Mouse (Mus musculus) myocyte (in vitro differentiated cells): Measurements from ENCODE around the gene Prnp. TPM values are rescaled to one million over a fixed set of nuclear protein-coding genes. Genes with fewer than 3 reads are reported as not detected.

Experiments
- H3K27me3 ChIP-seq: one replicate; pipeline ENCODE4 v1.6.1; 2011; ENCODE audit not compliant: control insufficient read depth, insufficient read depth, insufficient read length
- H3K36me3 ChIP-seq: one replicate; pipeline ENCODE4 v1.6.1; 2011; ENCODE audit not compliant: control insufficient read depth, insufficient read depth
- H3K4me2 ChIP-seq: one replicate; pipeline ENCODE4 v1.6.1; 2011; ENCODE audit warnings: low read depth, control low read depth
- H3K4me3 ChIP-seq: one replicate; pipeline ENCODE4 v1.5.1; 2011; ENCODE audit warnings: mild to moderate bottlenecking, control low read depth, moderate library complexity
- H3K79me2 ChIP-seq: one replicate; pipeline ENCODE4 v1.6.1; 2011; ENCODE audit not compliant: control insufficient read depth, insufficient read depth
- H3ac ChIP-seq: one replicate; pipeline ENCODE4 v1.6.1; 2011; ENCODE audit not compliant: control insufficient read depth, insufficient read length
- CEBPB ChIP-seq: IDR thresholded peaks from 2 replicates; pipeline ENCODE4 v1.6.1; 2011; ENCODE audit warnings: mild to moderate bottlenecking, moderate library complexity; ENCODE audit not compliant: poor library complexity, insufficient read depth, severe bottlenecking
- E2F4 ChIP-seq: IDR thresholded peaks from one replicate; pipeline ENCODE4 v1.6.1; 2011; ENCODE audit warnings: mild to moderate bottlenecking, control low read depth, moderate library complexity; ENCODE audit not compliant: insufficient read depth
- MYOD1 ChIP-seq, 3 experiments: IDR thresholded peaks; one replicate each; pipeline ENCODE4 v1.6.1; 2011; ENCODE audit warnings: control low read depth in 2 of 3, low read depth in 2 of 3, mild to moderate bottlenecking in 2 of 3, moderate library complexity in 1 of 3; ENCODE audit not compliant: insufficient read length in 2 of 3, control insufficient read depth in 1 of 3
- MYOG ChIP-seq, 3 experiments: IDR thresholded peaks; one replicate each; pipeline ENCODE4 v1.6.1; 2011; ENCODE audit warnings: control low read depth in 2 of 3, low read depth in 2 of 3, mild to moderate bottlenecking in 2 of 3; ENCODE audit not compliant: insufficient read length in 2 of 3, control insufficient read depth in 1 of 3, insufficient read depth in 1 of 3
- POLR2A ChIP-seq: IDR thresholded peaks from one replicate; pipeline ENCODE4 v1.6.1; 2011; ENCODE audit warnings: low read depth, mild to moderate bottlenecking, control low read depth, moderate library complexity; ENCODE audit not compliant: insufficient read length
- POLR2AphosphoS2 ChIP-seq: IDR thresholded peaks from one replicate; pipeline ENCODE4 v1.6.1; 2011; ENCODE audit warnings: low read depth, control low read depth; ENCODE audit not compliant: insufficient read length
- REST ChIP-seq: IDR thresholded peaks from one replicate; pipeline ENCODE4 v1.6.1; 2011; ENCODE audit warnings: mild to moderate bottlenecking, control low read depth, moderate library complexity; ENCODE audit not compliant: insufficient read depth, insufficient read length
- SRF ChIP-seq: IDR thresholded peaks from one replicate; pipeline ENCODE4 v1.6.1; 2011; ENCODE audit warnings: low read depth; ENCODE audit not compliant: control insufficient read depth, insufficient read length
- TCF12 ChIP-seq: IDR thresholded peaks from one replicate; pipeline ENCODE4 v1.6.1; 2011; ENCODE audit warnings: mild to moderate bottlenecking, control low read depth; ENCODE audit not compliant: poor library complexity, insufficient read depth, severe bottlenecking
- TCF3 ChIP-seq: IDR thresholded peaks from one replicate; pipeline ENCODE4 v1.6.1; 2011; ENCODE audit warnings: low read depth, control low read depth; ENCODE audit not compliant: insufficient read length
- USF1 ChIP-seq: IDR thresholded peaks from one replicate; pipeline ENCODE4 v1.6.1; 2011; ENCODE audit warnings: low read depth, mild to moderate bottlenecking, control low read depth, moderate library complexity
- polyA plus RNA-seq: library from polyadenylated mRNA; unstranded; fragments of >200 nt; fragmentation: generic; extraction: Trizol; gene quantifications from one replicate; pipeline ENCODE4 v1.2.1, GENCODE M21; 2012; ENCODE audit warnings: missing spikeins

Prnp gene
- polyA plus RNA-seq, 1 experiment = 133 TPM

DNA sequence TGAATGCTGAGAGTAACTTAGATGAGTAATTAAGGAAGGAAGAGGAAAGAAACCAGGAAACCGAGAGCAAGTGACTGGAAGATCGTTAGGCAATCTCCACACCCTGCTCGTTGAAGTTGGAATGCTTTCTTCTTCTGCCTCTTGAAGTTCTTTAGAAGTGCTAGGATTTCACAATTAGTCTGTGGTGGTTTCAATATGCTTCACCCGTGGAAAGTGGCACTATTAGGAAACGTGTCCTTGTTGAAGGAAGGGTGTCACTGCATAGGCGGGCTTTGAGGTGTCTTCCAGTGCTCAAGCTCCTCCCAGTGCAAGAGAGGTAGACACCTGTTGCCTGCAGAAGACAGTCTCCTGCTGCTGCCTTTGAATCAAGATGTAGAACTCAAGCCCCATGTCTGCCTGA, 4.0 kb upstream of the Prnp start:
- H3K4me3 ChIP-seq = no peak overlapping the region
- no peak overlapping the region for H3K4me2 ChIP-seq
- H3K79me2 ChIP-seq = peaks cover 9% of the 10 kb centered on the region
- H3K36me3 ChIP-seq = no peaks in the 10 kb centered on the region
- TF ChIP-seq CEBPB (no peak), TCF3 (no peak), POLR2A (no peak), MYOG (IDR thresholded peaks at IDR 0.05; ENCODE audit: control insufficient read depth in 1 of 3, insufficient read depth in 1 of 3, insufficient read length in 2 of 3, low read depth in 2 of 3) (no peak), TCF12 (no peak), POLR2AphosphoS2 (no peak), MYOD1 (IDR thresholded peaks at IDR 0.05; ENCODE audit: control insufficient read depth in 1 of 3, insufficient read length in 2 of 3, low read depth in 2 of 3) (no peak), USF1 (no peak), E2F4 (no peak), REST (no peak), SRF (no peak)
- no peaks in the 10 kb centered on the region for H3K27me3 ChIP-seq
- no peak overlapping the region for H3ac ChIP-seq

DNA sequence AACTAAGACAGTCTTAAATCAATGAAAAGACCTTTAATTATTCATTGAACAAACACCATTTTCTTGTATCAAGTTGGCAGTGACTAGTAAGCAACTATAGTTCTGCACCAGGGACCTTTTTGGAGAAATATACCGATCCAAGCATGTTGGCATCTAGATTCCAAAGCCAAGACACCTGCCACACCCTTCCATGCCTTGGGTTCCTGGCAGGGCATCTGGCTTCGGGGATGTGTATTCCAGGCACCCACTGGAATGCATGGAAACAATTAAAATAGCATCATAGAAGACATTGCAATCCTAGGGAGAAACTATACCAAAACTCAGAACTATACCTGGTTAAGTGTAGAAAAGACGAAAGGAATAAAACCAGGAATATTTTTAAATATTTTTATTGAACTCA, 3.5 kb upstream of the Prnp start:
- H3ac ChIP-seq = no peak overlapping the region
- H3K4me3 ChIP-seq = no peak overlapping the region
- TF ChIP-seq USF1 (no peak), SRF (no peak), MYOG (IDR thresholded peaks at IDR 0.05; ENCODE audit: control insufficient read depth in 1 of 3, insufficient read depth in 1 of 3, insufficient read length in 2 of 3, low read depth in 2 of 3) (peak in 1 of 3 experiments; percentile 78), TCF3 (no peak), REST (no peak), POLR2AphosphoS2 (no peak), TCF12 (peak; percentile 6), MYOD1 (IDR thresholded peaks at IDR 0.05; ENCODE audit: control insufficient read depth in 1 of 3, insufficient read length in 2 of 3, low read depth in 2 of 3) (peak in 2 of 3 experiments; percentile 32 to 47), E2F4 (no peak), POLR2A (no peak)
- no peaks in the 10 kb centered on the region for H3K36me3 ChIP-seq
- H3K4me2 ChIP-seq = no peak overlapping the region
- peaks cover 14% of the 10 kb centered on the region for H3K79me2 ChIP-seq
- no peaks in the 10 kb centered on the region for H3K27me3 ChIP-seq

DNA sequence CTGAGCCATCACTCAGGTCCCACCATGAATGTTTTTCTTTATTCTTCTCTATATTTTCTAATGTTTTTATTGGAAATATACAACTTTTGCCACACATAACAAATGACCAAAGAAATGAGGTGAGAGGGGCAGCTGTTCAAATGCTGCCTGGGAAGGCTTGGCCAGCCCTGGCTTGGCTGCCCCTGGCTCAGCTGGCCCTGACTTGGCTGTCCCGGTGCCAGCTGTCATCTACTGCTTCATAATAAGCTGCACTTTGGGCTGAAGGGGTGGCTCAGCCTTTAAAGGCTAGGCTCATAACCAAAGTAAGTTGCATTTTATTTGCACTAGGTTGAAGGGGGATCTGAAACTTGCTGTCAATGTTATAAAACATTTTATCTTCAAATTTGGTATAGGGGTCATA, 2.9 kb upstream of the Prnp start:
- H3K4me3 ChIP-seq = no peak overlapping the region
- TF ChIP-seq TCF12 = no peak
- peak in 2 of 3 experiments; percentile 74 to 90 for TF ChIP-seq MYOD1 (IDR thresholded peaks at IDR 0.05; ENCODE audit: control insufficient read depth in 1 of 3, insufficient read length in 2 of 3, low read depth in 2 of 3)
- peak; percentile 62 for TF ChIP-seq TCF3
- no peak for TF ChIP-seq POLR2AphosphoS2
- no peak for TF ChIP-seq POLR2A
- peak; percentile 86 to 96 (median 87) for TF ChIP-seq MYOG (IDR thresholded peaks at IDR 0.05; ENCODE audit: control insufficient read depth in 1 of 3, insufficient read depth in 1 of 3, insufficient read length in 2 of 3, low read depth in 2 of 3)
- peaks cover 20% of the 10 kb centered on the region for H3K79me2 ChIP-seq
- no peak overlapping the region for H3K4me2 ChIP-seq
- no peak overlapping the region for H3ac ChIP-seq
- H3K36me3 ChIP-seq = no peaks in the 10 kb centered on the region
- no peaks in the 10 kb centered on the region for H3K27me3 ChIP-seq

DNA sequence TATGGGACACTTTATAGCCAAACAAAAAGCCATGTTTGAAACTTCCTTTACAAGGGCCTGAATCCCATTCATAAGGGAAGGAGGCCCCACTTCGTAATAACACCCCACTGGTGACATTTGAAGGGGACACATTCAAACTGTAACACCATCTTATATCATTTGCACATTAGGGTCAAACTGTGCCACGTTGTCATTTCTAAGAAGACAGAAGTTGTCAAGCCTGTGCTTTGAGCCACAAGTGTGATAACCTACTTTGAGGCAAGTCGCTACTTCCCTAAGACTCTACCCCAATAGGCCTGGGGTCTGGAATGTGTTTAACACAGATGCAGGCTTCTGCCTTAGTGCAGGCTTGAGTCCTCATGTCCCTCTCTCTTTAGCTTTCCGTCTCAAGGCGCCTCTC, 2.4 kb upstream of the Prnp start:
- H3K4me3 ChIP-seq = no peak overlapping the region
- TF ChIP-seq POLR2AphosphoS2 = no peak
- no peak for TF ChIP-seq USF1
- no peak for TF ChIP-seq MYOD1 (IDR thresholded peaks at IDR 0.05; ENCODE audit: control insufficient read depth in 1 of 3, insufficient read length in 2 of 3, low read depth in 2 of 3)
- no peak for TF ChIP-seq REST
- no peak for TF ChIP-seq MYOG (IDR thresholded peaks at IDR 0.05; ENCODE audit: control insufficient read depth in 1 of 3, insufficient read depth in 1 of 3, insufficient read length in 2 of 3, low read depth in 2 of 3)
- no peak for TF ChIP-seq TCF3
- H3K4me2 ChIP-seq = no peak overlapping the region
- H3ac ChIP-seq = no peak overlapping the region
- no peaks in the 10 kb centered on the region for H3K36me3 ChIP-seq
- H3K27me3 ChIP-seq = no peaks in the 10 kb centered on the region
- peaks cover 24% of the 10 kb centered on the region for H3K79me2 ChIP-seq

DNA sequence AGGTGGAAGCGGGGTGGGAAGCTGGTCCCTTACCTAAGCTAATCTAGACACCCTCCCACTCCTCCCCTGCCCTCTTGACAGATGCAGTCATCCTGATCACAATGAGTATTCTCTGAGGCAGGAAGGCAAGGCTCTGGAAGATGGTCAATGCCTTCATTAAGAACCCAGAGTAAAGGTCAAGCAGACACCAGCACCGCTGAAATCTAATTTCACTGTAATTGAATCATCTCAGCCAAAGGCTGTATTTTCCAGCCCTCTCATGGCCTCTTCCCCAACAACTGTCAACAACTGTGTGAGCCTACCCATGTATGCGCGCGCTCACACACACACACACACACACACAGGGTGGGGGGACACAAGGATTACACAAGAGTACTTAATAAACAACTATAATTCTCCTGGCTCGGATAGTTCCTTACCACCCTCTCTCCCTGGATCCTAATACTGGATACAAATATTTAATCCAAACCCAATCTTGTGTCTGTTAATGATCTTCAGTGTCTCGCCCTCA, 1.3 kb upstream of the Prnp start:
- H3K4me3 ChIP-seq = no peak overlapping the region
- H3K4me2 ChIP-seq = no peak overlapping the region
- H3K27me3 ChIP-seq = no peaks in the 10 kb centered on the region
- TF ChIP-seq TCF12 = no peak
- no peak for TF ChIP-seq USF1
- TF ChIP-seq E2F4 = no peak
- no peak for TF ChIP-seq SRF
- TF ChIP-seq MYOD1 (IDR thresholded peaks at IDR 0.05; ENCODE audit: control insufficient read depth in 1 of 3, insufficient read length in 2 of 3, low read depth in 2 of 3) = no peak
- no peak for TF ChIP-seq POLR2A
- H3K36me3 ChIP-seq = peaks cover 9% of the 10 kb centered on the region
- H3K79me2 ChIP-seq = peaks cover 33% of the 10 kb centered on the region
- H3ac ChIP-seq = no peak overlapping the region
